Mouse (Mus musculus) lung, postnatal 0 days (tissue): ENCODE results near the gene Zfp872.

ENCODE experiments used
- CTCF ChIP-seq: IDR thresholded peaks from 2 replicates; pipeline ENCODE4 v1.5.1; 2016; ENCODE audit warnings: antibody characterized with exemption, mild to moderate bottlenecking
- EP300 ChIP-seq: IDR thresholded peaks from 2 replicates; pipeline ENCODE4 v1.6.1; 2016; ENCODE audit warnings: antibody characterized with exemption, mild to moderate bottlenecking, control low read depth

DNA sequence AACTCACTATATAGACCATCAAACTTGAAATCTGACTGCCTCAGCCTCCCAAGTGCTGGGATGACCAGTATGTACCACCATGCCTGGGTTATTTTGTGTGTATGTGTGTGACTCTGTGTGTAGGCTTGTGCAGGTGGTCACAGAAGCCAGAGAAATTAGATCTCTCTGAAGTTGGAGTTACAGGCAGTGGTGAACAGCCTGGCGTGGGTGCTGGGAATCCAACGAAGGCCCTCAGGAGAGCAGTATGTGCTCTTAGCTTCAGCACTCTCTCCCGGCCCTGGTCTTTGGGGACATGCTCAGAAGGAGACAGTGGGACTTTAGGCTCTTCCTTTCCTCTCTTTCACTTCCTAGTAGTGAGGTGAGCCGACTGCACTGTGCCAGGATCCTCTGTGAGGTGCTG lies 15.6 kb upstream of the Zfp872 start:
- TF ChIP-seq CTCF: no peak
- no peak for TF ChIP-seq EP300
